Comparison of ENCODE assay signal across 31 mouse cellular contexts in the genomic region with DNA sequence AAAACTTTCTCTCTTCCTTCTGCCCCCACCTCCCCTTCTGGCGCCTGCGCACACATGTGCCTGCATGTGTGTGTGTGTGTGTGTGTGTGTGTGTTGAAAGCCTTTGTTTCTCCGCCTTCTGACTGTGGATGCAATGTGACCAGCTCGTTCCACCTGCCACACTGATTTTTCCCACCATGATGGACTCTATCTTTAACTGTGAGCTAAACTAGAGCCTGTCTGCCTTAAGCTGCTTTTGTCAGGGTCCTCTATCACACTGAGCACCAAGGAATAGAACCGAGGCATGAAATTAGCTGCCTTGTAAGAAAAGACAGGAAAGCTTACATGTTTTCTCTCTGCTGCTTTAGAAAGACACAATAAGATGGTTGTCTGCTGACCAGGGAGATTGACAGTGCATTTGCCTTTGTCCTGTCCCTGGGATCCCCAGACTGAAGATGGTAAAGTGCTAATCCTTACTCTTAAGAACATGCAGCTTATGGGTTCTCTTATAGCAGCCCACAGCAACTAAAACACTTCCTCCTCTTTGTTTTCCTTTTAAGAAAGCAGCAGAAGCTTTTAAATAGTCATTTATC.
DNase-seq lines count a peak whose midpoint lies in the region; ATAC-seq and TF ChIP-seq lines count a peak whose summit lies in the region.
"Had no signal": no experiment of that assay in that cellular context is flagged by ENCODE, and none has a peak within 500 bp of the region (broad histone marks: within the 10 kb centered on the region; RNA-seq: fewer than 3 reads in every experiment).

No protein-coding gene starts in this region.

- no peak for TF ChIP-seq CTCF in stomach, postnatal 0 days (IDR thresholded peaks at IDR 0.05; ENCODE audit: low read depth)

- peak; percentile 85 for ATAC-seq in midbrain, embryonic 11.5 days (ENCODE audit: low FRiP score)
- no peak for ATAC-seq in midbrain, embryonic 15.5 days (replicated peaks)
- peak; percentile 50; the same call in 1 of the 2 replicates for ATAC-seq in midbrain, embryonic 13.5 days
- no peak for ATAC-seq in stomach, postnatal 0 days (ENCODE audit: low FRiP score, low TSS enrichment)
- ATAC-seq: forebrain, embryonic 16.5 days; hindbrain, embryonic 16.5 days; intestine, embryonic 15.5 days; Patski had no signal

- H3K9me3 ChIP-seq in midbrain, embryonic 11.5 days (ENCODE audit: control insufficient read depth, low read length): no peaks in the 10 kb centered on the region
- H3K9me3 ChIP-seq in midbrain, embryonic 15.5 days: no peaks in the 10 kb centered on the region
- H3K9me3 ChIP-seq in midbrain, embryonic 13.5 days: no peaks in the 10 kb centered on the region
- no peaks in the 10 kb centered on the region for H3K9me3 ChIP-seq in stomach, postnatal 0 days (ENCODE audit: control insufficient read depth, low read length)
- H3K9me3 ChIP-seq: embryonic facial prominence, embryonic 10.5 days; embryonic facial prominence, embryonic 13.5 days; forebrain, embryonic 12.5 days; G1E; heart, embryonic 10.5 days; heart, embryonic 13.5 days; hindbrain, embryonic 12.5 days; intestine, embryonic 15.5 days had no signal

- no peak overlapping the region for H3K4me3 ChIP-seq in midbrain, embryonic 11.5 days (ENCODE audit: low read depth, low read length)
- no peak overlapping the region for H3K4me3 ChIP-seq in midbrain, embryonic 15.5 days
- no peak overlapping the region for H3K4me3 ChIP-seq in midbrain, embryonic 13.5 days (replicated peaks)
- no peak overlapping the region for H3K4me3 ChIP-seq in stomach, postnatal 0 days (ENCODE audit: low read depth, low read length)
- H3K4me3 ChIP-seq: embryonic facial prominence, embryonic 10.5 days; embryonic facial prominence, embryonic 13.5 days; erythroblast, embryonic 14.5 days; forebrain, embryonic 12.5 days; heart, adult 2 months; heart, embryonic 10.5 days; heart, embryonic 13.5 days; hindbrain, embryonic 12.5 days; intestine, embryonic 15.5 days had no signal

- no peaks in the 10 kb centered on the region; the same call in 1 of the 2 replicates for H3K4me1 ChIP-seq in midbrain, embryonic 11.5 days (ENCODE audit: control insufficient read depth, insufficient read depth, low read length)
- no peaks in the 10 kb centered on the region for H3K4me1 ChIP-seq in midbrain, embryonic 15.5 days
- H3K4me1 ChIP-seq in midbrain, embryonic 13.5 days (replicated peaks): no peaks in the 10 kb centered on the region
- no peaks in the 10 kb centered on the region for H3K4me1 ChIP-seq in stomach, postnatal 0 days (replicated peaks; ENCODE audit: control insufficient read depth, insufficient read depth)
- H3K4me1 ChIP-seq: embryonic facial prominence, embryonic 10.5 days; embryonic facial prominence, embryonic 13.5 days; forebrain, embryonic 12.5 days; heart, embryonic 10.5 days; hindbrain, embryonic 12.5 days; intestine, embryonic 15.5 days had no signal

- H3K27me3 ChIP-seq in midbrain, embryonic 11.5 days (ENCODE audit: control insufficient read depth, insufficient read depth, low read length): no peaks in the 10 kb centered on the region
- no peaks in the 10 kb centered on the region for H3K27me3 ChIP-seq in midbrain, embryonic 15.5 days (replicated peaks)
- H3K27me3 ChIP-seq in midbrain, embryonic 13.5 days: no peaks in the 10 kb centered on the region
- H3K27me3 ChIP-seq in stomach, postnatal 0 days (ENCODE audit: control insufficient read depth, insufficient read depth, low read length): no peaks in the 10 kb centered on the region
- H3K27me3 ChIP-seq: CH12.LX; embryonic facial prominence, embryonic 13.5 days; forebrain, embryonic 12.5 days; heart, embryonic 13.5 days; hindbrain, embryonic 12.5 days; intestine, embryonic 15.5 days; Patski had no signal

- no peak overlapping the region for H3K9ac ChIP-seq in midbrain, embryonic 11.5 days (ENCODE audit: low read length)
- H3K9ac ChIP-seq in midbrain, embryonic 15.5 days: no peak overlapping the region
- no peak overlapping the region for H3K9ac ChIP-seq in midbrain, embryonic 13.5 days (replicated peaks)
- H3K9ac ChIP-seq in stomach, postnatal 0 days (ENCODE audit: low read length): no peak overlapping the region
- H3K9ac ChIP-seq: embryonic facial prominence, embryonic 13.5 days; forebrain, embryonic 12.5 days; heart, embryonic 13.5 days; hindbrain, embryonic 12.5 days; intestine, embryonic 15.5 days had no signal

- no peak for TF ChIP-seq EP300 in stomach, postnatal 0 days (optimal IDR thresholded peaks at IDR 0.05)

- no peak overlapping the region for H3K4me2 ChIP-seq in midbrain, embryonic 11.5 days
- H3K4me2 ChIP-seq in midbrain, embryonic 15.5 days: no peak overlapping the region
- no peak overlapping the region for H3K4me2 ChIP-seq in midbrain, embryonic 13.5 days (replicated peaks)
- no peak overlapping the region for H3K4me2 ChIP-seq in stomach, postnatal 0 days (replicated peaks; ENCODE audit: low read depth)
- H3K4me2 ChIP-seq: embryonic facial prominence, embryonic 13.5 days; forebrain, embryonic 12.5 days; heart, embryonic 13.5 days; hindbrain, embryonic 12.5 days; intestine, embryonic 15.5 days had no signal

- H3K36me3 ChIP-seq in midbrain, embryonic 11.5 days (ENCODE audit: control insufficient read depth, insufficient read depth, low read length): no peaks in the 10 kb centered on the region
- H3K36me3 ChIP-seq in midbrain, embryonic 15.5 days (replicated peaks): no peaks in the 10 kb centered on the region
- no peaks in the 10 kb centered on the region for H3K36me3 ChIP-seq in midbrain, embryonic 13.5 days
- H3K36me3 ChIP-seq in stomach, postnatal 0 days (ENCODE audit: control insufficient read depth, insufficient read depth, low read length): no peaks in the 10 kb centered on the region
- H3K36me3 ChIP-seq: embryonic facial prominence, embryonic 10.5 days; embryonic facial prominence, embryonic 13.5 days; forebrain, embryonic 12.5 days; G1E; heart, embryonic 10.5 days; heart, embryonic 13.5 days; hindbrain, embryonic 12.5 days; intestine, embryonic 15.5 days had no signal

- 34% methylated on average over 5 of the region's 5 CpGs for WGBS in midbrain, embryonic 11.5 days
- WGBS in midbrain, embryonic 15.5 days: 32% methylated on average over 5 of the region's 5 CpGs
- WGBS in midbrain, embryonic 13.5 days: 33% methylated on average over 5 of the region's 5 CpGs
- WGBS in stomach, postnatal 0 days: 79% methylated on average over 5 of the region's 5 CpGs

- peak; percentile 4 for DNase-seq in embryo, embryonic 10.5 days (ENCODE audit: low spot score)
- no peak for DNase-seq in embryo, embryonic 11 days
- peak; percentile 88 for DNase-seq in midbrain, embryonic 11.5 days (ENCODE audit: low spot score, missing footprints)
- DNase-seq in stomach, postnatal 0 days (ENCODE audit: low spot score): no peak
- DNase-seq: adrenal gland, postnatal 10 days; adrenal gland, postnatal 36 days; B cell, adult 2 months; cerebellum, adult 11 months; cerebellum, adult 2 months; cerebellum, adult 9-11 months; cerebellum, postnatal 25 days; gastrocnemius, postnatal 10 days; gastrocnemius, postnatal 36 days; heart, adult 2 months; heart, postnatal 14 days; heart, postnatal 4 days had no signal

- H3K27ac ChIP-seq in midbrain, embryonic 11.5 days (ENCODE audit: low read depth, low read length): no peak overlapping the region
- no peak overlapping the region for H3K27ac ChIP-seq in midbrain, embryonic 15.5 days
- no peak overlapping the region for H3K27ac ChIP-seq in midbrain, embryonic 13.5 days
- H3K27ac ChIP-seq in stomach, postnatal 0 days (replicated peaks): no peak overlapping the region
- H3K27ac ChIP-seq: embryonic facial prominence, embryonic 10.5 days; embryonic facial prominence, embryonic 13.5 days; forebrain, embryonic 12.5 days; heart, adult 2 months; heart, embryonic 10.5 days; heart, embryonic 13.5 days; hindbrain, embryonic 12.5 days; intestine, embryonic 15.5 days had no signal

Comparison
In these comparisons a context has a peak if more than half of its experiments do, and no peak if none do; other contexts are left out.
1. DNase-seq: peak in embryo, embryonic 10.5 days (single experiment) and midbrain, embryonic 11.5 days (single experiment); none in embryo, embryonic 11 days (single experiment) and stomach, postnatal 0 days (single experiment).
2. ATAC-seq: peak in midbrain, embryonic 11.5 days (single experiment) and midbrain, embryonic 13.5 days (single experiment); none in midbrain, embryonic 15.5 days (single experiment) and stomach, postnatal 0 days (single experiment).